Mouse (Mus musculus) hindbrain, embryonic 15.5 days (tissue): ENCODE measurements at regions not wholly inside any gene's neighbourhood (a gene's known extent, or its start where the extent isn't known, plus 50 kb on each side); places are given as distances from the start of the nearest gene placed in this dataset.
A peak's percentile ranks its signal among the peaks of the same experiment; 100 is the strongest.

ENCODE experiments used
- ATAC-seq: fragments of 200-750 bp; cut with Nextera tagmentation; 2 replicates; pipeline ENCODE4 v1.8.0; 2017; ENCODE audit warnings: low read depth, moderate number of reproducible peaks, moderate TSS enrichment; ENCODE audit not compliant: low FRiP score
- H3K27ac ChIP-seq: fragments of 300-500 bp; sonication (generic); replicated peaks from 2 replicates; pipeline ENCODE4 v1.5.1; 2015; ENCODE audit warnings: mild to moderate bottlenecking, inconsistent platforms
- H3K27me3 ChIP-seq: fragments of 300-500 bp; sonication (generic); 2 replicates; pipeline ENCODE4 v1.6.1; 2015; ENCODE audit warnings: control low read depth, inconsistent platforms
- H3K36me3 ChIP-seq: fragments of 300-500 bp; sonication (generic); 2 replicates; pipeline ENCODE4 v1.6.1; 2015; ENCODE audit warnings: control low read depth, inconsistent platforms
- H3K4me1 ChIP-seq: fragments of 300-500 bp; sonication (generic); replicated peaks from 2 replicates; pipeline ENCODE4 v1.6.1; 2015; ENCODE audit warnings: control low read depth, inconsistent platforms
- H3K4me2 ChIP-seq: fragments of 300-500 bp; sonication (generic); 2 replicates; pipeline ENCODE4 v1.6.1; 2015; ENCODE audit warnings: moderate library complexity, mild to moderate bottlenecking, inconsistent platforms
- H3K4me3 ChIP-seq: fragments of 300-500 bp; sonication (generic); 2 replicates; pipeline ENCODE4 v1.5.1; 2015; ENCODE audit warnings: mild to moderate bottlenecking, inconsistent platforms
- H3K9ac ChIP-seq: fragments of 300-500 bp; sonication (generic); 2 replicates; pipeline ENCODE4 v1.6.1; 2015; ENCODE audit warnings: inconsistent platforms
- H3K9me3 ChIP-seq: fragments of 300-500 bp; sonication (generic); 2 replicates; pipeline ENCODE4 v1.6.1; 2016; ENCODE audit warnings: control low read depth, inconsistent platforms
- WGBS: fragments of 180-500 bp; shearing (Covaris S2); methylation state at CpG from one replicate; pipeline ENCODE4 v1.1.7; 2015; 5-methylcytosine and 5-hydroxymethylcytosine counted together

DNA sequence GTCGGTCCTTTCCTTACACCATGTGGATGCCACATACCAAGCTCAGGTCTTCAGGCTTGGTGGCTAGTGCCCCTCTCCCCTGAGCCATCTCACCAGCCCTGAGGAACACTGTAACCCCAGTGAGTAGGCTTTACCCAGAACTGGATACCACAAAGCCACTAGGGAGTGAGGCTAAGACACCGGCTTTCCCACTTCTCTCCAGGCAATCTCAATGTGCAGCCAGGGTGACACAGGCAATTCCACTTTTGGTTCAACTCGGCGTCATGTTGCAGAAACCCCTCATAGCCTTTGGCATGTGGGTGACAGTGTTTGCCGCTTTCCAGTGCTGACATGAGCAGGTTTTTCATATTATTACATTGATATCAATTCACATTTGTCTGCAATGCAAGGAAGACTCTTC, 164.6 kb upstream of the Gcfc2 start:
- H3K9me3 ChIP-seq, result no peaks in the 10 kb centered on the region
- no peak overlapping the region for H3K4me3 ChIP-seq
- ATAC-seq, result no peak
- H3K27me3 ChIP-seq, result no peaks in the 10 kb centered on the region
- no peaks in the 10 kb centered on the region; the same call in 1 of the 2 replicates for H3K4me1 ChIP-seq
- no peak overlapping the region for H3K27ac ChIP-seq
- WGBS, result 86% methylated on average over 5 of the region's 5 CpGs
- no peaks in the 10 kb centered on the region for H3K36me3 ChIP-seq
- H3K4me2 ChIP-seq, result no peak overlapping the region
- H3K9ac ChIP-seq, result no peak overlapping the region

DNA sequence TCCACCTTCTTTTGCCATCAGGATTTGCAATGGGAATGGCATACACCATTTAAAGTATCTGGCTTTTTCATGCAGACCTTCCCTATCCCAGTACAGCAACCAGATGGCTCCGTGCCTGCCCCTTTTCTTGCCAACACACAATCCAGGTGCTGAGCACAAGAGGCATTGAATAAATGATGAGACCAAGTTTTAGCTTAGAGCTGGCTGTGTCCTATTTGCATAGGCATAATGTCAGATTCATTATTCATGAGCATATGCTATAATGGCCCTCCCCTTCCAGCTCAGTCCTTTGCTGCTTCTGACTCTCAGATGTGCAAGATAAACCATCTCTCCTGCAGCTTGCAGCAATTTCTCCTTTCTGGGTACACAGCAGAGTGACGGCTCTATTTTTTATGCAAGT, 163.3 kb upstream of the Gcfc2 start:
- no peaks in the 10 kb centered on the region for H3K27me3 ChIP-seq
- 31% methylated on average over 2 of the region's 2 CpGs for WGBS
- no peaks in the 10 kb centered on the region for H3K9me3 ChIP-seq
- H3K4me3 ChIP-seq, result no peak overlapping the region
- no peak overlapping the region for H3K4me2 ChIP-seq
- H3K27ac ChIP-seq, result no peak overlapping the region
- no peak overlapping the region for H3K9ac ChIP-seq
- no peaks in the 10 kb centered on the region for H3K36me3 ChIP-seq
- H3K4me1 ChIP-seq, result no peaks in the 10 kb centered on the region; the same call in 1 of the 2 replicates
- peak; percentile 81 for ATAC-seq

DNA sequence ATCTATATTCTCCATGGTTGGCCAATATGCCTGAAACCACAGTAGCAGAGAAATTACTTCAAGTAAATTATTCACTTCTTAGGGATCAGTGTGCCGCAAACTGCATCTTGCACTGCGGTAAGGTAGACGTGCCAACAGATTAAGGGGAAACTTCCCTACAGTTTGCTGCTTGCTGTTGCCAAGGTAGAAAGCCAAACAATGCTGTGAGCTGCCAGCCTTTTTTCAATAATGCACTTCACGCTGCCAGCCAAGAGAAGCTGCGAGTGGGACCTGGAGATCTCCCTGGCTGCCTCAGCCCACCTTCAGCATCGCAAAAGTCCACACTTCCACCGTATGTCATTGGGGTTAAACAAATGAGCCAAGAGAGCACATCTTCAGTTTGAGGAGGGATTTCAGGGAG, 157.6 kb upstream of the Gcfc2 start:
- WGBS, result 73% methylated on average over 7 of the region's 7 CpGs
- Histone ChIP-seq H3K27me3 (no peaks in the 10 kb centered on the region), H3K4me3 (no peak overlapping the region), H3K9me3 (no peaks in the 10 kb centered on the region), H3K9ac (no peak overlapping the region), H3K36me3 (no peaks in the 10 kb centered on the region), H3K27ac (no peak overlapping the region), H3K4me1 (0 out of 2 replicates have a peak, but pooled peaks cover 6% of the 10 kb centered on the region), H3K4me2 (no peak overlapping the region)
- ATAC-seq, result 0 out of 2 replicates have a peak, but pooled peaks have one; percentile 29

DNA sequence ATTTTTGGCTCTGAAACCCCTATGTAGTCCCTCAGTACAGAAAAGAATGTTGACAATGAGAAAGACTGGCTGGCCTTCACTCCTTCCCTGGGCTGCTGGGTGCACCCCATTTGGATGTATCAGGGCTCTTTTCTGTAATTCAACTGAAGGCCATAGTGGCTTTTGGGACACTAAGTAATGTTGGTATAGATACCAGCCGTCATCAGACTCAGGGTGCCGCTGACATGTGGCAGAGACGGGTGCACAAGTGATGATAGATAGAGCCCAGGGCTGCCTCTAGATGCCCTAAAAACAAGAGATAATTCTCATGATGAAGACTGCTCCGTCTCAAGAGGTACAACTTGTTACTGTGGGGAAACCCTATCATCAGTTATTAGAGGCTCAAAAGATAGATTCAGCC, 156.7 kb upstream of the Gcfc2 start:
- Histone ChIP-seq H3K9ac (no peak overlapping the region), H3K4me1 (0 out of 2 replicates have a peak, but pooled peaks cover 6% of the 10 kb centered on the region), H3K9me3 (no peaks in the 10 kb centered on the region), H3K27ac (no peak overlapping the region), H3K4me3 (no peak overlapping the region), H3K27me3 (no peaks in the 10 kb centered on the region), H3K4me2 (no peak overlapping the region), H3K36me3 (no peaks in the 10 kb centered on the region)
- ATAC-seq, result no peak
- 88% methylated on average over 4 of the region's 4 CpGs for WGBS

DNA sequence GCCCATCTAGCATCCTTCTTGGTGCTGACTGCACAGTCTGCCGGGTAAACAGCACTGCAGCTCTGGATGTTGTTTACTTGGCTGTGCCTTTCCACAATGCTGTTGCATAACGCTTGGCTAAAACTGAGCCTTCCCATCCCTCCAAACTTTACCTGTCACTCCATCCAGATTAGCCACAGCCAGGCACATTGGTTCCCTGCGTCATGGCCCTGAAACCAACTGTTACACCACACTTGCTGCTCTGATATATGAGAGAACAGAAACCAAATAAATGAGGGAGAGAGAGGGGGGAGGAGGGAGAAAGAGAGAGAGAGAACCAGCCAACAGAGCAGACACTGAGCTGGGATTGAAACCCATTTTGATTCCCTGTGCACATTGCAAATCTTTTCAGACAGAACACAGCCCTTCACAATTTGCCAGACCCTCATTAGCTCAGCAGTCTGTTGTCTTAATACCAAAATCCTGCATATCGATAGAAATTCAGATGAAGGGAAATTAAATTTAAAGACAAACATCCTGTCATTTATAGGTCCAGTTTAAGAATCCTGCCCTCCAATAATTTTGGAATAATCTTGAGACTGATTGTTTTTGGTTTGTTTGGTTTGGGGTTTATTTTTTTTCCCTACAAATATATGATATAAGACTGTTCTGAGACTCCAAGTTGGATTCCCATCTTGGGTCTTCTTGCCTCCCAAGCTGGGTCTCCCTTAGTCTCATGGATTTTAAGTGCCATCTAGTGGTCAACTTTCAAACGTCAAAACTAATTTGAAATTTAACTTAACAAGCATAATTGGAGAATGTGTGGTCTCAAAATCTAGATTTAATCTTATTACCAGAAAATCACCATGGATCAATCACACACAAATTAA, 154.6 kb upstream of the Gcfc2 start:
- Histone ChIP-seq H3K27ac (no peak overlapping the region), H3K9ac (no peak overlapping the region), H3K4me1 (0 out of 2 replicates have a peak, but pooled peaks cover 6% of the 10 kb centered on the region), H3K4me3 (no peak overlapping the region), H3K4me2 (no peak overlapping the region), H3K36me3 (no peaks in the 10 kb centered on the region), H3K9me3 (no peaks in the 10 kb centered on the region), H3K27me3 (no peaks in the 10 kb centered on the region)
- peak; percentile 71; the same call in 1 of the 2 replicates for ATAC-seq
- WGBS, result 46% methylated on average over 5 of the region's 5 CpGs

DNA sequence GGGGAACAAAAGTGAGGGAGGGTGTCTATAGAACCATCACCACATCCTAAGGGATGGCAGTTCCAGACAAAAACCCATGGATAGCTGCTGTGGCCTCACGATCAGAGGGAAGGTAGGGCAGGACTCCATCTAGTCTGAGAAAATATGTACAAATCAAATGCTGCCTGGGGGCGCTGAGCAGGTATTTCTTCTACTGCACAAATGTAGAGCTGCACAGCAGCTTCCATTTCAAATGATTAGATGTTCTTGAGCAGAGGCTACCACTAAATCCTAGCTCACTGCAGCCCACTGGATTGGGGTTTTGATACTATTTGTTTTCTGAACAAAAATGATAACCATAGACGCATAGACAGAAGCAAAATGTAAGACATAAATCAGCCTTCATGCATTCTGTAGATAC, 153.2 kb upstream of the Gcfc2 start:
- H3K4me1 ChIP-seq, result 0 out of 2 replicates have a peak, but pooled peaks cover 6% of the 10 kb centered on the region
- no peaks in the 10 kb centered on the region for H3K27me3 ChIP-seq
- H3K9me3 ChIP-seq, result no peaks in the 10 kb centered on the region
- no peak overlapping the region for H3K4me3 ChIP-seq
- H3K36me3 ChIP-seq, result no peaks in the 10 kb centered on the region
- ATAC-seq, result no peak
- H3K4me2 ChIP-seq, result no peak overlapping the region
- 88% methylated on average over 3 of the region's 3 CpGs for WGBS
- no peak overlapping the region for H3K9ac ChIP-seq
- no peak overlapping the region for H3K27ac ChIP-seq

DNA sequence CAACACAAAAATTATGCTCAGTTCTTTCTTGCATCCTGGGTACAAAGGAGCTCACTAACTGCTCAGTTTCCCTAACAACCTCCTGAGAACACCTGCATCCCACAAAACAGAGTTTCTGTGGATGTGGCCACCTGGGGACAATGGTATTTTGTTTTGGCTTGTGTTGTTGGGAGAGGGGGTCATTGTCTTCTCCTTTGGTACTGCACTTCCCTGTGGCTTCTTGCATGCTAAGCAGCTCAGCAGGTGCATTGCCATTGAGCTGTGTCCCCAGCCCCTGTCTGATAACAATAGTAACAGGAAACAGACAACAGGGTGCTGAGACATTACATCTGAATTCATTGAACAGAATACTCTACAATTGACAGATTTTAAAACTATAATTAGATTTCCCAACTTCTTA, 151.6 kb upstream of the Gcfc2 start:
- no peak overlapping the region for H3K4me3 ChIP-seq
- 0 out of 2 replicates have a peak, but pooled peaks cover 6% of the 10 kb centered on the region for H3K4me1 ChIP-seq
- no peak overlapping the region for H3K27ac ChIP-seq
- H3K4me2 ChIP-seq, result no peak overlapping the region
- no peaks in the 10 kb centered on the region for H3K36me3 ChIP-seq
- H3K9ac ChIP-seq, result no peak overlapping the region
- H3K27me3 ChIP-seq, result no peaks in the 10 kb centered on the region
- no peak for ATAC-seq
- H3K9me3 ChIP-seq, result no peaks in the 10 kb centered on the region

DNA sequence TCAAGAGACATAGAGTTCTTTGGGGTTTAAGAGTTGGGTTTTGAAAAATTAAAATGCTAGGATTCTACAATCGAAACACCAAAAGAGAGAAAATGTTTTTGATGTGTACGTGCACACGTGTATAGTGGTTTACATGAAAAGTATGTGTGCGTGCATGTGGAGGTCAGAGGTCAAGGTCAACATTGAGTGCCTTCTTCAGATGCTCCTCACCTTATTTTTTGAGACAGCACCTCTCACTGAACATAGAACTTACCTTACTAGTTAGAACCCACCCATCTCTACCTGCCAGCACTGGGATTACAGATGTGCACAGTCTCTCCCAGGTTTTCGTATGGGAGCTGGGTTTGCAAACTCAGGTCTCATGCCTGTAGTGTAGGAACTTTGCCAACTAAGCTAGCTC, 141.3 kb upstream of the Gcfc2 start:
- Histone ChIP-seq H3K4me3 (no peak overlapping the region), H3K9me3 (no peaks in the 10 kb centered on the region), H3K36me3 (no peaks in the 10 kb centered on the region), H3K27me3 (no peaks in the 10 kb centered on the region), H3K4me1 (no peaks in the 10 kb centered on the region), H3K27ac (no peak overlapping the region), H3K4me2 (no peak overlapping the region), H3K9ac (no peak overlapping the region)
- 95% methylated on average over 5 of the region's 5 CpGs for WGBS
- ATAC-seq, result no peak

DNA sequence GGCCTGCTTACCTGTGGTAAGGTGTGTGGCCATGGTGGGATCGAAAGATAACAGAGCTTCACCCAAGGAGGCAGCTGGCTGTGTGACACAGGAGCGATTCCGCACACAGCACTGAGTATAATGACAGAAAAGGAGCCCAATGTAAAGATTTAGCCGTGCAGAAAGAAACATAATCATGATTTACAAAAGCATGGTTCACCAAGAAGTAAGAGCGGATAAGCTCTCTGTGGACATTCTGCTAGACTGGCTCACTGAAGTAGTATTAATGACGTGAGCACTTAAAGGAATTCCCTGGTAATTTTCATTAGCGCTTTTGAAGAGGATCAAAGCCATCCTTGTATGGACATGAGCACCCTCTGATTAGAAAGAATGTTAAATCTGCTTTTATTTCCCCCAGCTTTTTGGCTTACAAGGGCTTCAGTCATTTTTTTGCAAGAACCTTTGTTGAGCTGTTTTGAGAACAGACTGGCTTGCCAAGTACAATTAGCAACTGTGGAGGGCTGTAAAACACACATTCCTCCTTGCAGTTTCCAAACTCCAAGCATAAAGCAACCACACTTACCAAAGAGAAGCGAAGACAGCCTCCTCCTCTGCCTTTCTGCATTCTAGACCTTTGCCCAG, 140.5 kb upstream of the Gcfc2 start:
- no peak for ATAC-seq
- Histone ChIP-seq H3K9ac (no peak overlapping the region), H3K27me3 (no peaks in the 10 kb centered on the region), H3K4me2 (no peak overlapping the region), H3K4me3 (no peak overlapping the region), H3K36me3 (no peaks in the 10 kb centered on the region), H3K9me3 (no peaks in the 10 kb centered on the region), H3K4me1 (no peaks in the 10 kb centered on the region), H3K27ac (no peak overlapping the region)
- WGBS, result 76% methylated on average over 8 of the region's 8 CpGs

DNA sequence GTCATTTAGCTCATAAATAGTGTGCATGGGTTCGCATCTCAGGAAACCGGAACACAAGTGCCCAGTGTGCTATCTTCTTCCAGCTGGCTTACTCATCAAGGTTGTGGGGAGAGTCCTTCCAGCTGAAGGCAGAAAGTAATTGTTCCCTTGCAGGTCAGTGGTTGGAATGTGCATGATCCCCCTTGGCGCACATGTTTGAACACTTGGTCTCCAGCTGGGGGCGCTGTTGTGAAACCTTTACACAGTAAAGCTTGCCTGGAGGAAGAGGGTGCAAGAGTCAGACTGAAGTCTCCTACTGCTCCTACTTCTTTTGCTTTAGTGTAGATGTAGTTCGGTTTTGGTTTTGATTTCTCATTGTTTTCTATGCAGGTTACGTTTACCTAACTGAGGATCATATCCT, 128.2 kb upstream of the Gcfc2 start:
- Histone ChIP-seq H3K4me2 (no peak overlapping the region), H3K27me3 (no peaks in the 10 kb centered on the region), H3K4me1 (no peaks in the 10 kb centered on the region), H3K36me3 (no peaks in the 10 kb centered on the region), H3K9me3 (no peaks in the 10 kb centered on the region), H3K4me3 (no peak overlapping the region), H3K9ac (no peak overlapping the region), H3K27ac (no peak overlapping the region)
- no peak for ATAC-seq
- 78% methylated on average over 6 of the region's 6 CpGs for WGBS

DNA sequence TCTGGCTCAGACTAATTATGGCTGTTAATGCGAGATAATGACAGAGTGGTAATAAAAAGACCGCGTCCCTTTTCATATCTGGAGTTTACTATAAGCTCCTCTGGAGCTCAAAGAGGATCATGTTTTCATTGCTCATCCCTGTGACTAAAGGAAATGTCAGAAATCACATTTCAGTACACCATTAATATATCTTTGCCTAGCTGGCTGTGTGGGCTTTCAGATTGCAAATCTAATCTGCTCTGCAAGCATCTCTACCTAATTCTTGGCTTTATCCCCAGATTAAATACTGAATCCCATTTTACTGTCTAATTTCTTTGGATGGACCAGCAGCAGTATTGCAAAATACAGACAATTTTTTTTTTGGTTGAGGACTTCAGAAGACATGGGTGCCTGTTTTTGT, 122.6 kb upstream of the Gcfc2 start:
- Histone ChIP-seq H3K4me3 (no peak overlapping the region), H3K27me3 (no peaks in the 10 kb centered on the region), H3K27ac (no peak overlapping the region), H3K4me2 (no peak overlapping the region), H3K9ac (no peak overlapping the region), H3K9me3 (no peaks in the 10 kb centered on the region), H3K4me1 (no peaks in the 10 kb centered on the region), H3K36me3 (no peaks in the 10 kb centered on the region)
- ATAC-seq, result no peak
- 80% methylated on average over 3 of the region's 3 CpGs for WGBS

DNA sequence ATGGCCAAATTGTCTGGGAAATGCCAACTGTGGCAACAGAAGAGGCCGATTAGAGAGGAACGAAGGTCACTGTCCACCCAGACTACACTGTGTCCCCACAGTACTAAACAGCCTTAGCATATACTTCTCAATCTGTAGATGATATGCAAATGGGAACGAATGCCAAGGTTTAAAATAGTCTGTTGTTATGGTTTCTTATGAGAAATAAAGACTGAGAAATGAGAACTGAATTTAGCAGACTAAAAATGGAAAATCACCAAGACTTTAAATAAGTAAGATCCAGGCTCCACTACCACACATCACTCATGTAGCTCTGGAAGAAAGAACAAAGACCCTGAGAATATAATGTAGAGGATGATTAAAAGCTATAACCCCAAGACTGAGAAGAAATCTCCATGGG, 121.7 kb upstream of the Gcfc2 start:
- Histone ChIP-seq H3K27me3 (no peaks in the 10 kb centered on the region), H3K4me2 (no peak overlapping the region), H3K4me3 (no peak overlapping the region), H3K9ac (no peak overlapping the region), H3K9me3 (no peaks in the 10 kb centered on the region), H3K27ac (no peak overlapping the region), H3K36me3 (no peaks in the 10 kb centered on the region), H3K4me1 (no peaks in the 10 kb centered on the region)
- ATAC-seq, result no peak
- 93% methylated on average over 3 of the region's 3 CpGs for WGBS
